Mouse (Mus musculus) heart, embryonic 10.5 days (tissue): ENCODE data around the gene Gabbr2. TPM values are rescaled to one million over a fixed set of nuclear protein-coding genes. Genes with fewer than 3 reads are reported as not detected.
A peak's percentile ranks its signal among the peaks of the same experiment; 100 is the strongest.

ENCODE experiments used
- DNase-seq: peaks from one replicate; pipeline ENCODE4 v3.0.0-alpha.2; 2017; ENCODE audit warnings: low spot score
- H3K27ac ChIP-seq: fragments of 300-500 bp; sonication (generic); 2 replicates; pipeline ENCODE4 v1.5.1; 2016; ENCODE audit warnings: mild to moderate bottlenecking
- H3K27me3 ChIP-seq: fragments of 300-500 bp; sonication (generic); 2 replicates; pipeline ENCODE4 v1.6.1; 2016; ENCODE audit warnings: mild to moderate bottlenecking; ENCODE audit not compliant: poor library complexity, insufficient read depth, severe bottlenecking
- H3K36me3 ChIP-seq: fragments of 300-500 bp; sonication (generic); 2 replicates; pipeline ENCODE4 v1.6.1; 2016; ENCODE audit warnings: mild to moderate bottlenecking, moderate library complexity
- H3K4me1 ChIP-seq: fragments of 300-500 bp; sonication (generic); 2 replicates; pipeline ENCODE4 v1.6.1; 2016; ENCODE audit warnings: mild to moderate bottlenecking
- H3K4me3 ChIP-seq: fragments of 300-500 bp; sonication (generic); 2 replicates; pipeline ENCODE4 v1.5.1; 2016; ENCODE audit warnings: mild to moderate bottlenecking, moderate library complexity
- H3K9me3 ChIP-seq: fragments of 300-500 bp; sonication (generic); 2 replicates; pipeline ENCODE4 v1.6.1; 2016; ENCODE audit warnings: mild to moderate bottlenecking, moderate library complexity
- WGBS: fragments of 180-500 bp; shearing (Covaris S2); methylation state at CpG from one replicate; pipeline ENCODE4 v1.1.7; 2016; 5-methylcytosine and 5-hydroxymethylcytosine counted together
- polyA plus RNA-seq: library from polyadenylated mRNA; unstranded; fragments of >200 nt; fragmentation: Nextera tagmentation; extraction: Ambion mirVana; gene quantifications from 2 replicates; pipeline ENCODE4 v1.2.1, GENCODE M21; 2016

The Gabbr2 gene
- polyA plus RNA-seq, 1 experiment from 2014 or later = 0.13 TPM

- peaks cover 25% of the 10 kb centered on the region for H3K4me1 ChIP-seq
- WGBS = 71% methylated on average over 14 of the region's 14 CpGs
These were observed 167.9 kb downstream of the Gabbr2 start for GRCm38 (mm10) chr4:46823738-46824137.

GRCm38 (mm10) chr4:46821709-46822108, 170.0 kb downstream of the Gabbr2 start:
- Histone ChIP-seq H3K9me3 (no peaks in the 10 kb centered on the region), H3K4me3 (no peak overlapping the region), H3K36me3 (no peaks in the 10 kb centered on the region), H3K27me3 (peaks cover 9% of the 10 kb centered on the region), H3K4me1 (peaks cover 11% of the 10 kb centered on the region; the same call in 1 of the 2 replicates), H3K27ac (no peak overlapping the region)
- 86% methylated on average over 11 of the region's 11 CpGs for WGBS
- no peak for DNase-seq

More at GRCm38 (mm10) chr4:46823738-46824137, 167.9 kb downstream of the Gabbr2 start:
- peaks cover 9% of the 10 kb centered on the region for H3K27me3 ChIP-seq
- H3K9me3 ChIP-seq = no peaks in the 10 kb centered on the region
- H3K4me3 ChIP-seq = no peak overlapping the region
- no peak for DNase-seq
- no peak overlapping the region for H3K27ac ChIP-seq
- no peaks in the 10 kb centered on the region for H3K36me3 ChIP-seq

- Histone ChIP-seq H3K27ac (no peak overlapping the region), H3K36me3 (no peaks in the 10 kb centered on the region), H3K4me1 (peaks cover 16% of the 10 kb centered on the region), H3K9me3 (no peaks in the 10 kb centered on the region), H3K4me3 (no peak overlapping the region), H3K27me3 (peaks cover 6% of the 10 kb centered on the region; the same call in 1 of the 2 replicates)
- no peak for DNase-seq
- WGBS = 67% methylated on average over 4 of the region's 4 CpGs
These were observed 176.7 kb downstream of the Gabbr2 start for GRCm38 (mm10) chr4:46814954-46815353.

- H3K9me3 ChIP-seq = no peaks in the 10 kb centered on the region
- peaks cover 16% of the 10 kb centered on the region for H3K4me1 ChIP-seq
- H3K36me3 ChIP-seq = no peaks in the 10 kb centered on the region
- no peak overlapping the region for H3K27ac ChIP-seq
- WGBS = 52% methylated on average over 10 of the region's 10 CpGs
- 0 out of 2 replicates have a peak, but pooled peaks cover 4% of the 10 kb centered on the region for H3K27me3 ChIP-seq
- no peak overlapping the region for H3K4me3 ChIP-seq
- no peak for DNase-seq
These were observed 177.4 kb downstream of the Gabbr2 start for GRCm38 (mm10) chr4:46814236-46814635.

- H3K27me3 ChIP-seq = 0 out of 2 replicates have a peak, but pooled peaks cover 4% of the 10 kb centered on the region
- peaks cover 31% of the 10 kb centered on the region for H3K4me1 ChIP-seq
- H3K27ac ChIP-seq = no peak overlapping the region
- no peak overlapping the region for H3K4me3 ChIP-seq
- WGBS = 72% methylated on average over 5 of the region's 5 CpGs
- no peaks in the 10 kb centered on the region for H3K36me3 ChIP-seq
- DNase-seq = no peak
- no peaks in the 10 kb centered on the region for H3K9me3 ChIP-seq
These were observed 180.5 kb downstream of the Gabbr2 start for GRCm38 (mm10) chr4:46811165-46811564.

- Histone ChIP-seq H3K4me3 (no peak overlapping the region), H3K36me3 (no peaks in the 10 kb centered on the region), H3K27me3 (0 out of 2 replicates have a peak, but pooled peaks cover 13% of the 10 kb centered on the region), H3K27ac (no peak overlapping the region), H3K4me1 (peaks cover 22% of the 10 kb centered on the region), H3K9me3 (no peaks in the 10 kb centered on the region)
- WGBS = 48% methylated on average over 1 of the region's 1 CpGs
- no peak for DNase-seq
These were observed 184.8 kb downstream of the Gabbr2 start for GRCm38 (mm10) chr4:46806876-46807275.

- Histone ChIP-seq H3K4me1 (peaks cover 23% of the 10 kb centered on the region), H3K9me3 (no peaks in the 10 kb centered on the region), H3K36me3 (no peaks in the 10 kb centered on the region), H3K27me3 (0 out of 2 replicates have a peak, but pooled peaks cover 13% of the 10 kb centered on the region), H3K4me3 (no peak overlapping the region), H3K27ac (no peak overlapping the region)
- no peak for DNase-seq
- WGBS = 48% methylated on average over 3 of the region's 3 CpGs
These were observed 185.8 kb downstream of the Gabbr2 start for GRCm38 (mm10) chr4:46805910-46806309.

- WGBS = 83% methylated on average over 7 of the region's 7 CpGs
- Histone ChIP-seq H3K4me3 (no peak overlapping the region), H3K27me3 (peaks cover 18% of the 10 kb centered on the region; the same call in 1 of the 2 replicates), H3K4me1 (peaks cover 21% of the 10 kb centered on the region), H3K36me3 (no peaks in the 10 kb centered on the region), H3K9me3 (no peaks in the 10 kb centered on the region), H3K27ac (peak overlapping the region; percentile 66; the same call in 1 of the 2 replicates)
- no peak for DNase-seq
These were observed 189.3 kb downstream of the Gabbr2 start for GRCm38 (mm10) chr4:46802386-46802785.

- Histone ChIP-seq H3K27me3 (peaks cover 17% of the 10 kb centered on the region; the same call in 1 of the 2 replicates), H3K36me3 (no peaks in the 10 kb centered on the region), H3K4me1 (peaks cover 6% of the 10 kb centered on the region; the same call in 1 of the 2 replicates), H3K4me3 (no peak overlapping the region), H3K27ac (no peak overlapping the region), H3K9me3 (no peaks in the 10 kb centered on the region)
- WGBS = 65% methylated on average over 4 of the region's 4 CpGs
- no peak for DNase-seq
These were observed 191.8 kb downstream of the Gabbr2 start for GRCm38 (mm10) chr4:46799904-46800303.

- Histone ChIP-seq H3K36me3 (no peaks in the 10 kb centered on the region), H3K27me3 (peaks cover 5% of the 10 kb centered on the region; the same call in 1 of the 2 replicates), H3K4me3 (no peak overlapping the region), H3K9me3 (no peaks in the 10 kb centered on the region), H3K4me1 (peaks cover 11% of the 10 kb centered on the region), H3K27ac (no peak overlapping the region; the same call in 1 of the 2 replicates)
- WGBS = 67% methylated on average over 7 of the region's 7 CpGs
- no peak for DNase-seq
These were observed 196.0 kb downstream of the Gabbr2 start for GRCm38 (mm10) chr4:46795707-46796106.

- no peaks in the 10 kb centered on the region for H3K36me3 ChIP-seq
- H3K27ac ChIP-seq = no peak overlapping the region
- DNase-seq = no peak
- peaks cover 13% of the 10 kb centered on the region for H3K4me1 ChIP-seq
- no peaks in the 10 kb centered on the region for H3K9me3 ChIP-seq
- H3K27me3 ChIP-seq = peaks cover 5% of the 10 kb centered on the region; the same call in 1 of the 2 replicates
- H3K4me3 ChIP-seq = no peak overlapping the region
- WGBS = 46% methylated on average over 7 of the region's 7 CpGs
These were observed 197.1 kb downstream of the Gabbr2 start for GRCm38 (mm10) chr4:46794583-46794982.

- H3K27ac ChIP-seq = no peak overlapping the region; the same call in 1 of the 2 replicates
- no peak for DNase-seq
These were observed 199.2 kb downstream of the Gabbr2 start for GRCm38 (mm10) chr4:46792280-46793026.

GRCm38 (mm10) chr4:46791268-46791951, 200.3 kb downstream of the Gabbr2 start:
- H3K27me3 ChIP-seq = no peaks in the 10 kb centered on the region
- no peak for DNase-seq
- no peak overlapping the region for H3K4me3 ChIP-seq
- H3K9me3 ChIP-seq = no peaks in the 10 kb centered on the region
- peaks cover 13% of the 10 kb centered on the region for H3K4me1 ChIP-seq
- WGBS = 80% methylated on average over 14 of the region's 14 CpGs
- no peak overlapping the region for H3K27ac ChIP-seq
- H3K36me3 ChIP-seq = no peaks in the 10 kb centered on the region

More at GRCm38 (mm10) chr4:46792280-46793026, 199.2 kb downstream of the Gabbr2 start:
- H3K4me1 ChIP-seq = peaks cover 13% of the 10 kb centered on the region
- no peaks in the 10 kb centered on the region for H3K9me3 ChIP-seq
- WGBS = 86% methylated on average over 9 of the region's 9 CpGs
- no peaks in the 10 kb centered on the region for H3K27me3 ChIP-seq
- H3K36me3 ChIP-seq = no peaks in the 10 kb centered on the region
- no peak overlapping the region for H3K4me3 ChIP-seq
